Mouse (Mus musculus): ENCODE data around the gene Aif1l. TPM values are rescaled to one million over a fixed set of nuclear protein-coding genes. Genes with fewer than 3 reads are reported as not detected.

Gene Aif1l
- 53.5 and 60.3 TPM in 2 replicates for polyA plus RNA-seq (2014; fragmentation: Nextera tagmentation; extraction: Ambion mirVana)

DNA sequence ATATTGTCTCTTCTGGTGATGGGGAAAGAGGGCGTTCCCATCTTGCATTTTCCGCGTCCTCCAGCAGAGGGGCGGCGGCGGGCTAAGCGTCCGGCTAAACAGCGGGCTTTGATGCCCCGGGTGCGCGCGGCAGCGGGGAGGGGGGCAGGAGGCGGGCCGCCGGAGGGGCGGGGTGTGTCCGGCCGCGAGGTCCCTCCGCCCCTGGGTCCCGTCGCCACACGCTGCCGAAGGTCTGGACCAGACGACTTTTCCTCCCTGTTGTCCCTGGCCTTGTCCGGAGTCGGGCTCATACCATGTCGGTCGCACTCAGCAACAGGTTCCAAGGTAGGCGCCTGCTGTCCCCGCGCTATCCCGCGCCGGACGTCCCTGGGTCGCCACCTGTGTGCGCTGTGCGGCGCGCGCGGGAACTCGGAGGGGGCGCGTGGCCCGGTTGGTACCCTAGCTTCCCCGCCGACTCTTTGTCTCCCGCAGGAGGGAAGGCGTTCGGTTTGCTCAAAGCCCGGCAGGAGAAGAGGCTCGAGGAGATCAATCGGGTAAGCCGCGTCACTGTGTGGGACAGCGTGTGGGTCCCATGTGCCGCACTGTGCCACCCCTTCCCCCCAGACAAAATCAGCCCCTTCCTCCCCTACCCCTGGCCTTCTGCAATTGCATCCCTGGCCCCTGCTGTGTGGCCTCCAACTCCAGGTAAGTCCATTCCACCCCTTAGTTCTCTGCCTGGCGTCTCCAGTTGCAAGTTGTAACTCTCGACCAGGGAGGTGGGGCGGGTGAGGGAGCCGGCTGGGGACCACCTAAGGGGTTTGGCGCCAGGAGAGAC, at the start of gene Aif1l:
Gene Aif1l, plus strand, starts transcription at position 82 of the 814 bp plus-strand sequence.
- peaks cover 5% of the 10 kb centered on the region; the same call in 1 of the 2 replicates for H3K4me1 ChIP-seq (ENCODE audit: control insufficient read depth, insufficient read depth, low read length)
- H3K9me3 ChIP-seq (ENCODE audit: control insufficient read depth, low read length), result no peaks in the 10 kb centered on the region
- H3K27ac ChIP-seq (ENCODE audit: low read depth, low read length), result no peak within 1 kb of the TSS
- DNase-seq (ENCODE audit: low spot score) (peak; percentile 87), ATAC-seq (ENCODE audit: insufficient read depth, low FRiP score, low TSS enrichment) (peak; percentile 63)
- WGBS, result under 1% methylated on average over 58 of the region's 66 CpGs
- 0 out of 2 replicates have a peak, but pooled peaks cover 3% of the 10 kb centered on the region for H3K27me3 ChIP-seq (ENCODE audit: control insufficient read depth, insufficient read depth, low read length)
- H3K9ac ChIP-seq (ENCODE audit: low read length), result peak within 1 kb of the TSS; percentile 72
- H3K36me3 ChIP-seq (ENCODE audit: control insufficient read depth, insufficient read depth, low read length), result no peaks in the 10 kb centered on the region
- peak within 1 kb of the TSS; percentile 96 for H3K4me2 ChIP-seq (ENCODE audit: low read depth)
- H3K4me3 ChIP-seq (ENCODE audit: low read depth, low read length), result peak within 1 kb of the TSS; percentile 64

- no peaks in the 10 kb centered on the region for H3K9me3 ChIP-seq (ENCODE audit: control insufficient read depth, low read length)
- no peak overlapping the region for H3K4me2 ChIP-seq (ENCODE audit: low read depth)
- H3K4me3 ChIP-seq (ENCODE audit: low read depth, low read length), result no peak overlapping the region
- H3K36me3 ChIP-seq (ENCODE audit: control insufficient read depth, insufficient read depth, low read length), result no peaks in the 10 kb centered on the region
- peaks cover 5% of the 10 kb centered on the region; the same call in 1 of the 2 replicates for H3K4me1 ChIP-seq (ENCODE audit: control insufficient read depth, insufficient read depth, low read length)
- no peaks in the 10 kb centered on the region for H3K27me3 ChIP-seq (ENCODE audit: control insufficient read depth, insufficient read depth, low read length)
- no peak for DNase-seq (ENCODE audit: low spot score)
- no peak for ATAC-seq (ENCODE audit: insufficient read depth, low FRiP score, low TSS enrichment)
- no peak overlapping the region for H3K27ac ChIP-seq (ENCODE audit: low read depth, low read length)
- H3K9ac ChIP-seq (ENCODE audit: low read length), result no peak overlapping the region
- 75% methylated on average over 4 of the region's 4 CpGs for WGBS
These were observed 49.0 kb upstream of the Aif1l start for GRCm38 (mm10) chr2:31900932-31901331.

DNA sequence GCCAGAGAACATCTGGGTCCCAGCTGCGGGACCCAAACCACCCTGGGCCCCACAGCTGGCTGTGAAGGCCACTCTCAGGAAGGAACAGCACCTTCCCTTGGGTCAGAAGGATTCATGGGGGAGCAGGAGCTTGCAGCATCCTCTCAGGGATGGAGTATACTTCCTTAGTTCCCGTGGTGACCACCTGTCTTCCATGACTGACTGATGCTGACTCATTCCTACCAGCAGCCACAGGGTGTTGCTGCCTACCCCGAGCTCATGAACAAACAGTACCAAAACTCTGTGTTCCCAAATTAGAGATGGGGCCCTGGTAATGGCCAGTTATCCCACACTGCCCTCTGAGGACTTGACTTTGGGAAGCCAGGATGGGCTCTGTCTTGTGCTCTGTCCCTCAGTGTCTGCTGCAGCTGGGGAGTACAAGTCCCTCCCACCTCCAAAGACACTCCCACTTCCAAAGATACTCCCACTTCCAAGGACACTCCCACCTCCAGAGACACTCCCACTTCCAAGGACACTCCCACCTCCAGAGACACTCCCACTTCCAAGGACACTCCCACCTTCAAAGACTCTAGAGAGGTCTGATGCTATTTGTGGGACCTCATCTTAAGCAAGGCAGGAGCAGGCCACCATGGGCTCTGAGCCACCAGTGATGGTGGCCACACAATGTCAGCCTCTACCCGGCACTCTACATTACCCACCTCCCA, 48.1 kb upstream of the Aif1l start:
- Histone ChIP-seq H3K4me3 (ENCODE audit: low read depth, low read length) (no peak overlapping the region), H3K9ac (ENCODE audit: low read length) (no peak overlapping the region), H3K4me2 (ENCODE audit: low read depth) (no peak overlapping the region), H3K4me1 (ENCODE audit: control insufficient read depth, insufficient read depth, low read length) (peaks cover 5% of the 10 kb centered on the region; the same call in 1 of the 2 replicates), H3K9me3 (ENCODE audit: control insufficient read depth, low read length) (no peaks in the 10 kb centered on the region), H3K27ac (ENCODE audit: low read depth, low read length) (no peak overlapping the region), H3K36me3 (ENCODE audit: control insufficient read depth, insufficient read depth, low read length) (no peaks in the 10 kb centered on the region), H3K27me3 (ENCODE audit: control insufficient read depth, insufficient read depth, low read length) (no peaks in the 10 kb centered on the region)
- no peak for ATAC-seq (ENCODE audit: insufficient read depth, low FRiP score, low TSS enrichment)
- WGBS, result 50% methylated on average over 4 of the region's 4 CpGs
- no peak for DNase-seq (ENCODE audit: low spot score)

- Histone ChIP-seq H3K36me3 (ENCODE audit: control insufficient read depth, insufficient read depth, low read length) (no peaks in the 10 kb centered on the region), H3K4me3 (ENCODE audit: low read depth, low read length) (no peak overlapping the region), H3K4me1 (ENCODE audit: control insufficient read depth, insufficient read depth, low read length) (peaks cover 5% of the 10 kb centered on the region; the same call in 1 of the 2 replicates), H3K27me3 (ENCODE audit: control insufficient read depth, insufficient read depth, low read length) (no peaks in the 10 kb centered on the region), H3K27ac (ENCODE audit: low read depth, low read length) (no peak overlapping the region), H3K9me3 (ENCODE audit: control insufficient read depth, low read length) (no peaks in the 10 kb centered on the region), H3K4me2 (ENCODE audit: low read depth) (no peak overlapping the region), H3K9ac (ENCODE audit: low read length) (no peak overlapping the region)
- DNase-seq (ENCODE audit: low spot score) (no peak), ATAC-seq (ENCODE audit: insufficient read depth, low FRiP score, low TSS enrichment) (no peak)
- WGBS, result 12% methylated on average over 6 of the region's 6 CpGs
These were observed 45.9 kb upstream of the Aif1l start for GRCm38 (mm10) chr2:31904089-31904488.

DNA sequence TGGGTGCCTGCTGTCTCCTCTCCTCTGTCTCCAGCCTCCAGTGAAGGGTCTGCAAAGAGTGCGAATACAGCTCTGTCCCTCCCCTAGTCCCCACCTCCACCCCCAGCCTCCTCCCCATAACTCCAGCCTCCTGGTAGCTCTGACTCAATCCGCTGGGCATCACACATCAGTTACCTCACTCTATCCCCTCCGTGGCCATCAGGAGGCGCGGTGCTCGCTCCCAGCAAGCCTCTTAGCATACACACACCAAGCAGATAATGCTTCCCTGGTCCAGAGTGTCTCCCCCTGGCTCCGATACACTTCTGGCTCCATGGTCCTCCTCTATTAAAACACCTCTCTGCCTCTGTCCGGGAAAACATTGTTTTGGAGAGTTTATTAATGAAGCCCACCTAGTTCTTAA, 45.3 kb upstream of the Aif1l start:
- 10% methylated on average over 8 of the region's 8 CpGs for WGBS
- no peak for ATAC-seq (ENCODE audit: insufficient read depth, low FRiP score, low TSS enrichment)
- no peaks in the 10 kb centered on the region for H3K36me3 ChIP-seq (ENCODE audit: control insufficient read depth, insufficient read depth, low read length)
- no peak overlapping the region for H3K4me3 ChIP-seq (ENCODE audit: low read depth, low read length)
- H3K4me2 ChIP-seq (ENCODE audit: low read depth), result no peak overlapping the region
- no peak overlapping the region for H3K27ac ChIP-seq (ENCODE audit: low read depth, low read length)
- H3K9ac ChIP-seq (ENCODE audit: low read length), result no peak overlapping the region
- no peak for DNase-seq (ENCODE audit: low spot score)
- H3K4me1 ChIP-seq (ENCODE audit: control insufficient read depth, insufficient read depth, low read length), result peaks cover 5% of the 10 kb centered on the region; the same call in 1 of the 2 replicates
- H3K9me3 ChIP-seq (ENCODE audit: control insufficient read depth, low read length), result no peaks in the 10 kb centered on the region
- no peaks in the 10 kb centered on the region for H3K27me3 ChIP-seq (ENCODE audit: control insufficient read depth, insufficient read depth, low read length)

DNA sequence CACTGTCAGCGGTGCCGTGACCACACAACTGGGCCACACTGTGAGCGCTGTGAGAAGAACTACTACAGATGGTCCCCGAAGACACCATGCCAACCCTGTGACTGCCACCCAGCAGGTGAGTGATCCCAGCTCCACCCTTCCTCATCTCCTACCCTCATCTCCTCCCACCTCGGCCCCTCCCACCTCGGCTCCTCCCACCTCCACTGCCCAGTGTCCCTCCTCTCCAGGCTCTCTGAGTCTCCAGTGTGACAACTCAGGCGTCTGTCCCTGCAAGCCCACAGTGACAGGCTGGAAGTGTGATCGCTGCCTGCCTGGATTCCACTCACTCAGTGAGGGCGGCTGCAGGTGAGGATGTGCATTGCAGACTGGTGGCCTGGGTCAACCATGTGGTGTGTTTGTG, 44.3 kb upstream of the Aif1l start:
- Histone ChIP-seq H3K36me3 (ENCODE audit: control insufficient read depth, insufficient read depth, low read length) (no peaks in the 10 kb centered on the region), H3K9ac (ENCODE audit: low read length) (no peak overlapping the region), H3K27ac (ENCODE audit: low read depth, low read length) (no peak overlapping the region), H3K27me3 (ENCODE audit: control insufficient read depth, insufficient read depth, low read length) (no peaks in the 10 kb centered on the region), H3K4me3 (ENCODE audit: low read depth, low read length) (no peak overlapping the region), H3K4me2 (ENCODE audit: low read depth) (no peak overlapping the region), H3K9me3 (ENCODE audit: control insufficient read depth, low read length) (no peaks in the 10 kb centered on the region), H3K4me1 (ENCODE audit: control insufficient read depth, insufficient read depth, low read length) (peaks cover 5% of the 10 kb centered on the region; the same call in 1 of the 2 replicates)
- WGBS, result 41% methylated on average over 9 of the region's 9 CpGs
- no peak for DNase-seq (ENCODE audit: low spot score)
- no peak for ATAC-seq (ENCODE audit: insufficient read depth, low FRiP score, low TSS enrichment)

DNA sequence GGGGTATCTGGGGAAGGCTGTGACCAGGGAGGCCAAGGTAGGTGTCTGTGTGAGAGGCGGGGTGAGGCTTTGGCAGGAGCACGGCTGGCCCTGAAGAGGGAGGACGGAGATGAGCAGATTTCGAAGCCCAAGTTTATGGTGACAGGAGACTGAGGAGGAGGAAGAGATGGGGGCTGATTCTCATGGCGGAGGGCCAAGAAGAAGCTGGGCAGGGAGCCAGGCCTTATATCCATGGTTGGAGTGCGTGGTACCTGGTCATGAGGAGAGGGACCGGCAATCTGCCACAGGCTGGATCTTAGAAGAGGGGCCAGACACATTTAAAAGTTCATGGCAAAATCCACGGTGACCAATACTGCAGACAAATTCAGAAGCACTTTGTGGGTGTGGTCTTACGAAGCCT, 43.5 kb upstream of the Aif1l start:
- Histone ChIP-seq H3K9ac (ENCODE audit: low read length) (no peak overlapping the region), H3K27me3 (ENCODE audit: control insufficient read depth, insufficient read depth, low read length) (no peaks in the 10 kb centered on the region), H3K9me3 (ENCODE audit: control insufficient read depth, low read length) (no peaks in the 10 kb centered on the region), H3K4me1 (ENCODE audit: control insufficient read depth, insufficient read depth, low read length) (peaks cover 5% of the 10 kb centered on the region; the same call in 1 of the 2 replicates), H3K4me2 (ENCODE audit: low read depth) (no peak overlapping the region), H3K36me3 (ENCODE audit: control insufficient read depth, insufficient read depth, low read length) (no peaks in the 10 kb centered on the region), H3K4me3 (ENCODE audit: low read depth, low read length) (no peak overlapping the region), H3K27ac (ENCODE audit: low read depth, low read length) (no peak overlapping the region)
- DNase-seq (ENCODE audit: low spot score) (no peak), ATAC-seq (ENCODE audit: insufficient read depth, low FRiP score, low TSS enrichment) (no peak)
- WGBS, result 85% methylated on average over 9 of the region's 9 CpGs

DNA sequence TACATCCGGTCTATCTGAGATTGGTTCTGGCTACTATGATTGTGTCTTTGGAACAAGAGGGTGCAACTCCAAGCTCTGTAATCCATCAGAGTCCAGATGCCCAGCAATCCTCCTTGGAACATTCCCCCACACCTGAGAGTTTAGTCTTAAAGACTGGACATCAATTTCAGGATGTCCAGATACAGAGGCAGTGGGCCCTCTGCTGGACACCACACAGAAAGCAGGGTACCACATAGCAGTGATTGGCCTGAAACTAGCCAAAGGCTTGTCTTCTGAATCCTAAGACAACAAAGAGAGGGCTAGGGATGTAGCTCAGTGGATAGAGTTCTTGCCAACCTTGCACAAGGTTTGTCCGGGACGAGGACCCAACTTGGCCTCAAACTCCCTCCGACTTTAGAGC, 37.4 kb upstream of the Aif1l start:
- no peak overlapping the region for H3K9ac ChIP-seq (ENCODE audit: low read length)
- no peaks in the 10 kb centered on the region for H3K27me3 ChIP-seq (ENCODE audit: control insufficient read depth, insufficient read depth, low read length)
- no peak overlapping the region for H3K4me3 ChIP-seq (ENCODE audit: low read depth, low read length)
- no peak overlapping the region for H3K4me2 ChIP-seq (ENCODE audit: low read depth)
- no peaks in the 10 kb centered on the region for H3K9me3 ChIP-seq (ENCODE audit: control insufficient read depth, low read length)
- WGBS, result 73% methylated on average over 4 of the region's 4 CpGs
- ATAC-seq (ENCODE audit: insufficient read depth, low FRiP score, low TSS enrichment), result no peak
- H3K27ac ChIP-seq (ENCODE audit: low read depth, low read length), result no peak overlapping the region
- H3K4me1 ChIP-seq (ENCODE audit: control insufficient read depth, insufficient read depth, low read length), result no peaks in the 10 kb centered on the region
- H3K36me3 ChIP-seq (ENCODE audit: control insufficient read depth, insufficient read depth, low read length), result no peaks in the 10 kb centered on the region
- peak; percentile 30 for DNase-seq (ENCODE audit: low spot score)

Measured in neural tube, embryonic 11.5 days (tissue).